Mouse (Mus musculus) T-helper 17 cell (primary cell): ENCODE measurements around the gene Aldh1b1.

Source experiments
- in situ Hi-C, 2 experiments: fragments of 300-600 bp; cut with MboI, MseI; formaldehyde crosslinking; loops; 1 replicate in 1 of 2; 2 replicates in 1 of 2; pipeline ENCODE4 v1.15.1; 2025; ENCODE audit warnings: high pct_unique_total_duplicates in 2 of 2

The Aldh1b1 gene

DNA sequence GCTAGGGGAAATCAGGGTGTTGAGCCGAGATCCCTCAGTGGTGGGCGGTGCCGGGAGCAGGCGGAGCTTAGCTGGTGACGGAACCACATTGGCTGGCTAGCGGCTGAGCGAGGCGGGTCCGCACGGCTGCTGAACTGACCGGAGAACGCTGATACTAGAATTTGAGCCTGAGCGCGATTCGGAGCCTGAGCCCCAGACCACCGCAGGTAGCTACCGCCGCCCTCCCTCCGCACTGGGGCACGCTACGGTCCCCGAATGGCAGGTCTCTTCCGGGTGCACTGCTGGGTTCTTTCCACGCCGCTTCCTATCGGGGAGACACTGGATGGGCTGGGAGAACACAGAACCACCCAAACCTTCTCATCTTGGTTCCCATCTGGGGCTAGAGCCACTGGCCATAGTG lies at the start of gene Aldh1b1:
Aldh1b1 (plus strand) TSS at position 59 of the 400 bp plus-strand sequence.
- in situ Hi-C loops, result no loop called here

DNA sequence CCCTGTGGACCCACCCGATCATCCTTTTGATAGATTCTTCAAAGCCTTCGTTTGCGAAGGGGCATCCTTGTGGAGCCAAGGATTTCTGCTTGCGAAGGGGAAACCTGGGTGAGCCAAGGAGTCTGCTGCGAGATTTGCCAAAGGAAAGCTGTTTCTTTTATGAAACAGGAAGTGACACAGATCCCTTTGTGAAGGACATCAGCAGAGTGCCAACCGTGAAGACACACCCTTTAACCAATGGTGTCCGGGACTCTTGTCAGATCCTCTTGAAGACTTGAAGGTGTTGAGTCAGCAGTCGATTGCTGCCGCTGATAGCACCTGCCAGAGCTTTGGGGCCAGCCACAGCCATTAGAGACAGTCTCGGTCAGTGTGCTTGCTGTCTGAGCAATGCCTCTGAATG lies 49.4 kb upstream of the Aldh1b1 start:
- in situ Hi-C loops, result no loop called here

DNA sequence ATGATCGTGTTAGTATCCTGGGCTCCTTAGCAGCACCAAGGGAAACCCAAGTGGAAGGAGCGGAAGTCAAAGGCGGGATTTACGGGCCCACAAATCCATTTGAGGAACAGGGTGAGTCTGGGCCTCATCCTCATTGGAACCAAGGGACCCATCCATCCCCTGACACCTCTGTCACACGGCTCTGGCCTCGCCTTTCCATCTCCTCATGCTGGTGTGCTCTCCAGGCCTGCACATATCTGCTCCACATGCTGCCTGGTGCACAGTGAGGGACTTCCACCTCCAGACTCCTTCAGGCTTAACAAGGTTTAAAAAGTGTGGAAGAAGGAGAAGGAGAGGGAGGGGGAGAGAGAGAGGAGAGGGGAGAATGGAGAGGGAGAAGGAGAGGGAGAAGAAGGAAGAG lies 48.3 kb upstream of the Aldh1b1 start:
- in situ Hi-C loops, result no loop called here

DNA sequence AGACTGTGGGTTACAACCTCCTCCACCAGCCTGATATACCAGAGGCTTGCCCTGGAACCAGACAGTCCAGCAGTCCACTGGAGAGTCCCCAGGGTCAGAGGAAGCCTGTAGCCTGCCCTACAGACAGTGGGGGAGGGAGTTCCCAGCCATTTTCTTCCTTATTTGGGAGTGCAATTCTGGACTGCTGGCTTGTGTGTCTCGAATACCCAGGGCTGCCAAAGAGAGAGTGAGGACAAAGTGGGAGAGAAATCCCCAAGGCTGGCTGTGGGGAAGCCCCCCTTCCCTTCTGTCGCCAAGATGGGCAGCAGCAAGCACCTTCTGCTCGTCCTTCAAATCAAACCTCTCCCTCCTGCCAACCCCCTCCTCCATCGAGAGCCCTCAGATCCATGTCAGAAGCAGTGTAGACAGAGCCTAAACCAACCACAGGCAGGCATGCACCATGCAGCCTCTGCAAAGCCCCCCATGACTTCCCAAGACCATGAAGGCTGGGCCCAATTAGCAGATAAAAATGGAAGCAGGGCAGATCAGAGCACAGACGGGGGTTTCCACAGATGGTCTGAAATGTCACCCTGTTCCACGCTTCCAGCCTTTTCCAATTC lies 45.5 kb upstream of the Aldh1b1 start:
- in situ Hi-C loops, result no loop called here

DNA sequence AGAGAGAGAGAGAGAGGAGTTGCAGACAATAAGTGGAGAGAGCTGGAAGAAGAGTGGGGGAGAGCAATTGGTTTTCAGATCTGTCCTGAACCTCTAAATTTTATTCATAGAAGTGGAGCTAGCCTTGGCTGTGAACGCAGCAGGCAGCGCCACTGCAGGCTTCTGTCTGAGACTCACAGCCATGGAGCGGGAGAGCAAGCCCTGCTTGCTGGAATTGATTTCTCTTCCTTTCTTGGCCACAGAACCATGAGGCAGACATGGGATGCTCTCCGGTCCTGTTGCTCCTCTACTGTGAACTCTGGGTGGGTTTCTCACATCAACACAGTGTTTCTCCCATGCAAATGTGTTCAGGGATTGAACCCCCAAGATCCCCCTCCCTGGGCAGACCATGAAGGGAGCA lies 44.7 kb upstream of the Aldh1b1 start:
- in situ Hi-C loops, result no loop called here

DNA sequence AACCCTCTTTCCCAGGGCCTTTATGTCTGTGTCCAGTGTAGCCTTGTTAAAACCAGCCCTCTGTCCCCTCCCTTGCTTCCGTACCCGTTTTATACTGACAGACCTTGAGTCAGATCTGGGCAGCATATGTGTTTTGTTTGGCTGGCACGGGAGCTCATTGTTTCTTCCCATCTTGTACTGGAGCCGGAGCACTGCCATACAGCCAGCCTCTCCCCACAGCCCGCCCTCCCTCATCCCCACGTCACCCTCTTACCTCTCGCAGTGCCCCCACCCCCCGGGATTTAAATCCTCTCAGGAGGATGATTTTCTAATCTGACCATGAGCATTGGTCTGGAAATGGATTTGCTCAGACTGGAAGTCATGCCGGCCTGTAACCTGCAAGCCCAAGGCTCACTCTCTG lies 43.7 kb upstream of the Aldh1b1 start:
- in situ Hi-C loops, result no loop called here

DNA sequence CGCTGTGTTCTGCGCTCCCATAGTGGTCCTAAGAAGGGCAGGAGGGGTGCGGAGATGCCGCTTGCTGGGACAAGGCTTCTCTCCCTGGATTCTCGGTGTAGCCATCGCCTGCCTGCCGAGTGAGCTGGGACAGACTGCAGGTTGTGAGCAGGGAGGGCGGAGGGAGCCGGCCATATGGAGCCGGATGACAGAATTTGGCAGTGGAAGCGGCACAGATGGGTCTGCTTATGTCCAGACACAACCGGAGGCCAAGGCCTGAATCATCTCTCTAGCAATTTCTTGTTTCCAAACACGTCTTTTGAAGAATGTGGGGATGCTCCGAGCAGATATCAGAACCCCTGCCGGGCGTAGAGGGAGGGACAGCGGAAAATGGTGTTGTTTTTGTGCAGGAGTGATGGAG lies 42.9 kb upstream of the Aldh1b1 start:
- in situ Hi-C loops, result no loop called here

DNA sequence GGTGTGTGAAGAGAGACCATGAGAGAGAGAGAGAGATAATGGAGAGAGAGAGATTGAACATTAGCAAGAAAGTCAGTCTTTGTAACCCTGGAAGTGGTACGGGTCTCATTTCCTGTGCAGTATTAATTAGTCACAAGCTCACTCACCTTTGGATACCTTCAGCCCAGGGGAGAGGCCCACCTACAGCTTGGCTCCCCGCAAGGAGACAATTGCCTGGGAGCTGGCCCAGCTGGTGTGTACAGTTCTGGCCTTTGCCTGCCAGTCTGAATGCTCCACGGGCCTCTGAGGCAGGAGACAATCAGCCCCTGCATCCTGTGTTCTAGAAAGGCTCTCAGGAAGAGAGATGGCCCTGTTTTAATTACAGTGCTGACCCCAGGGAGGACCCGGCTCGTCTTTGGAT lies 40.9 kb upstream of the Aldh1b1 start:
- in situ Hi-C loops, result no loop called here

DNA sequence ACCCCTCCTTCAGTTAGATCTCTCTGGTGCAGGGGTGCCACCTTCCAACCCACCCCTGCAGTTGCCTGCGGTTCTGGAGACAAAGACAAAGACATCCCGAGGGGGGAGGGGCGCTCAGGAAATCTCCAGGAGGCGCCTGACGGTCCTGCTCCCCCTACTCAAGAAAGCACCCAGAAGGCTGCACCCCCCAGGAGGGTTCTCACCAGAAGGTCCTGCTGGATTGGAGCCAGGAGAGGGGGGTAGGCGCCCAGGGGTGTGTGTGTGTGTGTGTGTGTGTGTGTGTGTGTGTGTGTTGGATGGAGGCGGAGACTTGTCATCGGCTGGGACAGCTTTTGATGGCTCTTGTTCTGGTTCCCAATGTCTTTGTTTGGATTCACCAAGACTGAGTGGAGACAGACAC lies 39.4 kb upstream of the Aldh1b1 start:
- in situ Hi-C loops, result no loop called here

DNA sequence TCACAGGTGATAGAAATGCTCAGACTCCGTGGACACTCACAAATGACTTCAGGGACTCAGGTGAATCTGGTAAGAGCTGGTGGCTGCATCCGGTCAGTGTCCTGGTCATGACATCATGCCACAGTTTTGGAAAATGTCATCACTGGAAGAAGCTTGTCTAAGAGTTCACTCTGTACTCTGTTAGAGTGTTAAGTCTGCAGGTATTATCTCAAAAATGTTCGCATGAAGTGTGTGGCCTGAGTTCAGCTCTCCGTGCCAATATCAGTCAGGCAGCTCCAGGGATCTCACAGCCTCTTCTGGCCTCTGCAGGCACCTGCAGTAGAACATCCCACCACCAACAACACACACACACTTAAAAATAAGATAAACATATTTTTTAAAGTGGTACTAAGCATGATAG lies 36.2 kb upstream of the Aldh1b1 start:
- in situ Hi-C loops, result no loop called here

DNA sequence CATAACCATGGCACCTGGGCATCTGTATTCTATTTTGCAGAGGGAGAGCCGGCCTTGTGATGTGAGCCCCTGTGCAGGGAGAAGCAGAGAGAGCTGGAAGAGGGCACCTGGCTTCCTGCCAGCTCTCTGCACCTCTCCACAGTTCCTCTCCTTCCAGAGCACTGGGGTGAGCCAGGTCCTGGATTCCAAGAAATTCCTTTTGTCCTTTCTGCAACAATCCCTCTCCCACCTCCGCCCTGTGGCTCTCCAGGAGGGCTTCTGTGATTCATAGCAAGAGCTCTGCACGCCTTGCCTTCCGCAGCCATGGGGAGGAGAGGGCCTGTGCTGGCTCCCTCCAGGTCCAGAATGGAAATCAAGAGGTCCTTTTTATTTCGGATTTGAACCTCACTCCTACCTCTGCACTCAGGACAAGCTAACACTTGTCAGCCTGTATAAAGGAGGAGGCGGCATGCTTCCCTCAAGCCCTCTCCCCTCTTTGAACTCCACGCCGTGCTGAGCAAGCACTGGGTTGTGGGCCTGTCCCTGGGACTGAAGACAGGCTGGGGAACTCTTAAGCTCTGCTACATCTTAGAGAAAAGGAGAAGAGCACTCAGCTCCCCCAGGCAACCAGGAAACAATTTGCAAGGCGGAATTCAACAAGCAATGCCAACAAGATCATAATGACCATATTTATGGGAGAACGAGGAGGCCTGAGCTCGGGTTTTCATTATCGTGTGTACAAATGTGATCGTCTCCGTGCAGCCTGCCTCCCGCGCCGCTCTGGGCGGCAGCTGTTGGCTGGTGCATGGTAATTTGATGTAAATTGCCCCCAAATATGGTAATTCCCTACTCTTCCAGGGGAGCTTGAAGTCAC lies 35.3 kb upstream of the Aldh1b1 start:
- in situ Hi-C loops, result no loop called here

DNA sequence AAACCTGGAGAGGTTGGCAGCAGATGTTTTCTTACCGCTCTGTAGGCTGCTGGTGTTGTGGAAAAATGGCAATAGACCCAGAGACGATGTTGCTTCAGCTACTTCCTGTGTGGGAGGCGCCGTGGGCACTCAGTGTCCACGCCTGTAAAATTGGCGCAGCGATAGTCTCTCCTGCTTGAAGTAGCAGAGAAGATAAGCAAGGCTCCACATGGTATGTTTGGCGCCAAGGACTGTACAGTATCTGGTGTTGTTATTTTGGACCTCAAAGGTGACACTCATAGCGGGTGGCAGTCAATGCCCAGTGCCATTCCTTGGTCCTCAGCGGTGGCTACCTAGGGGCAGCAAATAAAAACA lies 34.7 kb upstream of the Aldh1b1 start:
- in situ Hi-C loops, result no loop called here

DNA sequence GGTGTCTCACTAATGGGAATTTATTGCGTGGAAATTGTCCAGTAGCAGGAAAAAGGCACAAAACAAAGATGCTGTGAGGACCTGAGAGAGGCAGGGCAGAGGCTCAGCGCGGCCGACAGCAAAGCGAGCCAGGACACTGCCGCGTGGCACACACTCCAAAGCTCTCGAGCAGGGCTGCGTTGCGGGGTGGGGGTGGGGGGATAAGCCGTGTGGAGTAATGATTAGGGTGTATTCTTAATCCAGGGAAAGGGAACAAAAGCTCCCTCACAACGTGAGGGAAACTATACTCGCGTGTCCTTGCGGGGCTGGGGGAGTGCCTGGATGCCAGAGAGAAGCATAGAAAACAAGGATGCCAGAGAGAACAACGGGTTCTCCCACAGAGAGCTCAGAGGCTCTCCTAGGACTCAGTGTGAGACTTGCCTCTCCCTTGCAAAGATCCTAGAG lies 33.7 kb upstream of the Aldh1b1 start:
- in situ Hi-C loops, result no loop called here

DNA sequence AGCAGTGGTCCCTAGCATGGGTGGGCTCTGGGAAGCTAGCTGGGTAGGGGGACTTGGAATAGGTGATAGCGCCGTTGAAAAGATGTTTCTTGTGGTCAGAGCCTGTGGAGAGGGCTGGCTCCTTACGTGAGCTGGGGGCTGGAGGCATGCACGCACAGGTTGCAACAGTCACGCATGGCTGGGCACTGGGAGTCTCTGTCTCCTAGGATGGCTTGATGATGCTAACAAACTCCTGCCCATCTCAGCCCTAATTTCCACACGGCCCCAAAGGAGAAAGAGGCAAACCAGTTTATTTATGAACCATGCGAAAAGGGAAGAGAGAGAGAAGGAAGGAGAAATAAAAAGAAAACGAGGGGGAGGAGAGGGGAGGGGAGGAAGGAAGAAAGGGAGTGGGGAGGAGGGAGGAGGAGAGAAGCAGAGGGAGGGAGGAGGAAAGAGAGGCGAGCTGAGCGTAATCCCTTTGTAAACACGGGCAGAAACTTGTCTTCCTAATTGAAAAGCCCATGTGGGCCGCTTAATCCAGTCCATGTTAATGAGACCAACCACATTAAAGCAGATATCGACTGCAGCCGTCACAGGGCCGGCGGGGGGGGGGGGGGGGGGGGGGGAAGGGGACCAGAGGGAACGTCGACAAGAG lies 33.1 kb upstream of the Aldh1b1 start:
- in situ Hi-C loops, result no loop called here

DNA sequence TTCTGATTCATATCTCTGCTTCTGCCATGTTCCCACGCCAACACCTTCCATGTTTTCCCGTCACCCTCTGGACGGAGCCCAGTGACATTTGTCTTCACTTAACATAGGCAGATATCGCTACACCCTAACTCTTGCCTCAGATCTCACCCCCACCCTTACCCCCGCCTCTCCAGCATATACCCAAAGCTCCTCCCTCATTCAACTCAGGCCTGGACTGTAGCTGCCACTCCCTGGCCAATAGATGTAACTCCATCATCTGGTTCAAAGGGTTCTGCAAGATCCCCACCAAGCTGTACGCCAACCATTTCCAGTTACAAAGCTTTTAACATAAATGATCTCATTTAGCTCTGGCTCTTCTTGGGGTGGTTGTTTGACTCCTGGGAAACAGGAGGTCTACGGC lies 32.0 kb upstream of the Aldh1b1 start:
- in situ Hi-C loops, result no loop called here

DNA sequence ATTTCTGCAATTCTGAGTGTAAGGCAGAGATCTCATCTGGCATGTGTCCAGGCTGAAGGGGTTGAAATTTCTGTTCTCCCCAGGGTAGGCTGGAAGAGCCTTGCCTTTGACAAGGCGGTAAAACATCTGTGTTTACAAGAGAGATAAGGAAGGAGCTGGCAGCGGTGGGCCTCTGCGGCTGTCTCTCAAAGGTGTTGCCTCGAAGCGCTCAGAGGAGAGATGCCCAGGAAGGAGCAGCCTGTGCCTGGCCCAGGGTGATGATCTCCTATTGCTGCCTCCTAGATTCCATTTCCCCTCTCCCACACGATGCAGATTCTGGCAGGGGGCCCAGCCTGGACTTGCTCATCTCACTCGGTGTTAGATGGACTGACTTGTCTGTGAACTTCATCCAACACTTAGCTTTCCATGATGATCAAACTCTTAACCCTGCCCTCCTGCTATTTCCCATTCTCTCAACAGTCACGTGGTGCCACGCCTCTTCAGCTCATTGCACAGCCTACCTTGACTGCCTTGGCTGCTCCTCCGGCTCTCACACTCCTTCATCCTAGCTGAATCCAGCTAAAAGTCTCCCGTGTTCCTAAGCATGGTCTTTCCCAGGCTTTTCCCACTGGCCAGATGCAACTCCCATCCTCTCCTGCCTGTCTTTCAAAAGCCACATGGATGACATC lies 30.8 kb upstream of the Aldh1b1 start:
- in situ Hi-C loops, result no loop called here

DNA sequence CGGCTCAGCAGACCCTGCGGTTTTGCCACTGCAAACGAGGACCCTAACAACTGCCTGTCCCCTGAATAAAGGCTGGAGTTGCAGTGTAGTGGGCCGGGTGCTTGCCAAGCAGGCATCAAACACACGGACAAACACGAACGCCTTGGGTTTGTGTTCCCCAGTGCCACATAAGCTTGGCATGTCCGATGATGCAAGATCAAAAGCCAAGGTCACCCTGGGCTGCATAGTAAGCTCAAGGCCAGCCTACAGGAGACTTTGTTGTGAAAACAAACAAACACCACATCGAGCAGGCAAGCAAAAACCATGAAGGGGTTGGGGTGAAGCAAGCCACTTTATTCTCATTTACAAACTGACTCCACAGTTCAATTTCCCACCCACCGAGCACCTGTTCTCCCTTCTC lies 29.7 kb upstream of the Aldh1b1 start:
- in situ Hi-C loops, result no loop called here

DNA sequence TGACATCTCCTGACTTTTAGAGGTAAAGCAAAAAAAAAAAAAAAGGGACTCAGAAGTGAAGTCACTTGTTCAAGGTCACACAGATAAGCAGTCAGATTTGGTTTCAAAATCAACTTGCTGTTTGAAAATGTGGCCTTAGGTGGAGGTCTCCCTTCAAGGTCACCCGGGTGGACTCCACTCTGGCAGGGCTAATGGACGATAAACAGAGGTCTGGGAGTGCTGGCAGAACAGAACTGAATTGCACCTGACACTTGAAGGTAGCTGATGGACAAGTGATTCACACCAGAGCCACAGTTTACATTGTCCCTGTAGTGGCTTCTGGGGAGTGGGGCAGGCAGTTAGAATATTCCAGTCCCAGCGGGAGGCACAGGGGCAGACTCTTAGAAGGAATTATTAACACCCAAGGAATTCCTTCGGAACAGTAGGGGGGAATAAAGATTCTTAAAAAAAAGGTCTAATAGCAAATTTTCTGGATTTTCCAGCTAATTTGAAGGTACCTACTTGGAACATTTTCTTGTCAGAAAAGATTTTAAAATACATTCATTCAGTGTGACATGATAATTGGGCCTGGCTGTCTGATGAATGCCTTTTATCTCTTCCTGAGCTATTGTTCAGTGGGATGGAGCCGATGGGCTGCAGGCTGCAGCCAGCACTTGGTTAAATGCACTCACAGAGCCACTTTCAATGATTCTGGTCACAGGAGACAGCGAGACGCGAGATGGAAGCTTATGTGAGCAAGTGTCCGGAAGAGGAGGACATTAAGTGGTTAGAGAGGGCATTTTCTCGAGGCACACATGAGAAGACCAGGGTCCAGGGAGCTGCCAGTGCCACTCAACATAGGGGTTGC lies 28.8 kb upstream of the Aldh1b1 start:
- in situ Hi-C loops, result no loop called here

DNA sequence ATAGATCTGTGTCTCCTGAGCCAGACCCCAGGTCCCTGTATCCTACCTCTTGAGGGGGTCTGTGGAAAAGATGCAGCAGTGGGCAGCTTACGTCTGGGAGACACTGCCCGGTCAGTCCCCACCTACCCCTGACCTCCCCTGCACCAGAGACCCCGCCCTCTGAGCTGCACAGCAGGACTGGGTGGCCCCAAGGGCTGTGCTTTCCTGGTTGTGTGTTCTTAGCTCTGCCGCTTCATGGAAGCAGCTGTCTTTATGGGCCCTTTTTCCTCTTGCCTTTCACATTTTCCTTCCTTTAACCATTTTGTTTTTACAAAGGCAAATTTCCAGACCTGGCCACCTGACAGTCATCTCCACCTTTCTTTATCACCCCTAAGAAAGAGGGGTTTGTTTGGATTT lies 28.2 kb upstream of the Aldh1b1 start:
- in situ Hi-C loops, result no loop called here

DNA sequence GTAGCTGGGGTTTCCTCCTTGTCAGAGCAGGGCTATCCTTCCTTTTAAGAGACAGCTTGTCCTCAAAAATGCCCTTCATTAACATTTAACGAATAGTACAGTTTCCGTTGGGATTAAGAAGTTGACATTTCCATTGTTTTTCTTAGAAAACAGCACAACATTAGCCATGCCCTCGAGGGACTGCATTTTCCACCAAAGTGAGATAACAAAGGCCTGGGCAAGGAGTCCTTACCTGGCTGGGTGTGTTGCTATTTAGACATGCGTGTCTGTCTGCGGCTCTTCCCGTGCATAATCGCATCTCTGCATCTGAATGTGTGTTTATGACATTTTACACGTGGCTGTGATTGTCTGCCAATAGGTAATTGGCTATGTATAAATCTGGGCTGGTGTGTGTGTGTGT lies 27.6 kb upstream of the Aldh1b1 start:
- in situ Hi-C loops, result no loop called here

DNA sequence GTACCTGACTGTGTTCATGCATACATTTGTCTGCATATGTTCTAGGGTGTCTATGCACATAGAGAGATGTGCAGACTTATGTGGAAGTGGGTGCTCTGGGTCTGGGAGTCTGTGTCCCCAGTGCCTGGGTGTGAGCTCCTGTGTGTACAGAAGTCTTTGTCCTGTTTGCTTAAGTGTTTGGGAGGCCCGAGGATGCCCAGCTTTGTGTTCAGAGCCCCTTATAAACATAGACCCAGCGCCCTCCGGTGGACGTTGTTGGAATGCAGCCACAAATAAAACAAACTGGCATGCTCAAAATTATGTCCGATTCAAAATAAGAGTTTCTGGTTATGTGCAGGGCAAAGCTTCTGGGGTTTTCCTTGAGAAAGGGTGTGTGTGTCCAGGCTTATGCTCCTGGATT lies 27.2 kb upstream of the Aldh1b1 start:
- in situ Hi-C loops, result no loop called here

DNA sequence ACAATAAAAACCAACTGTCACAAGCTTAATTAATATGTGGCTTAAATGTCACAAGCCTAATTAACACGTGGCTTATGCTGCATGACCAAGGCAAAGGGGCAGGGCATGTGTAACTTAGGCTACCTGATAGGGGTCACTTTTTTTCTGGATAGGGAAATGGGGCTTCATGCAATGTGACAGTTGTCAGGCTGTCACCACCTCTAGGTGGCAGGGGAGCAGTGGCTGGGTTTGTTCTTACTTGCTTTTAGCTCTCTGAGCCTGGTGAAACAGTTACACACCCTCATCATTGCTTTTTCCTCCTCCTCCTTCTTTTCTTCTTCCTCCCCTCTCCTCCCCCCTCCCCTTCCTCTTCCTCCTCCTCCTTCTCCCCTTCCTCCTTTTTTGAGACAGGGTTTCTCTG lies 15.2 kb upstream of the Aldh1b1 start:
- in situ Hi-C loops, result no loop called here
